Mouse (Mus musculus) erythroblast, embryonic 14.5 days (primary cell): Measurements from ENCODE around the gene Megf6.

ENCODE experiments used
- GATA1 ChIP-seq: IDR thresholded peaks from 2 replicates; pipeline ENCODE4 v1.6.1; 2012; ENCODE audit warnings: low read length, inconsistent platforms, mixed read lengths
- TAL1 ChIP-seq: IDR thresholded peaks from 3 replicates; pipeline ENCODE4 v1.6.1; 2012; ENCODE audit warnings: low read length, inconsistent platforms, mixed read lengths

GRCm38 (mm10) chr4:154171151-154171930 lies 811 bp downstream of the Megf6 start:
- no peak for TF ChIP-seq GATA1
- no peak for TF ChIP-seq TAL1
